In genomic region chr5:64762295-64762694, GRCm38 (mm10) we compare ENCODE assay signal across 16 mouse cellular contexts.
"Had no signal": no experiment of that assay in that cellular context is flagged by ENCODE, and none has a peak within 500 bp of the region (broad histone marks: within the 10 kb centered on the region; RNA-seq: fewer than 3 reads in every experiment).

No protein-coding gene starts in this region.

- H3K27me3 ChIP-seq: liver, embryonic 13.5 days; midbrain, embryonic 12.5 days; midbrain, embryonic 15.5 days; neural tube, embryonic 13.5 days had no signal

- H3K4me1 ChIP-seq: liver, embryonic 13.5 days; midbrain, embryonic 12.5 days; midbrain, embryonic 15.5 days; neural tube, embryonic 13.5 days had no signal

- DNase-seq: kidney, adult 2 months; kidney, postnatal 25 days; layer of hippocampus, adult 9-11 months; liver, embryonic 13.5 days; lung, adult 2 months; lung, postnatal 14 days; lung, postnatal 4 days; retina, postnatal 1 day; right cerebral cortex, postnatal 25 days; thymus, postnatal 36 days had no signal

- H3K4me3 ChIP-seq: layer of hippocampus, adult 2 months; liver, embryonic 13.5 days; midbrain, embryonic 12.5 days; midbrain, embryonic 15.5 days; neural tube, embryonic 13.5 days had no signal

- H3K36me3 ChIP-seq: liver, embryonic 13.5 days; midbrain, embryonic 12.5 days; midbrain, embryonic 15.5 days; neural tube, embryonic 13.5 days had no signal

- H3K27ac ChIP-seq: kidney, postnatal 0 days; layer of hippocampus, adult 2 months; liver, embryonic 13.5 days; midbrain, embryonic 12.5 days; midbrain, embryonic 15.5 days; neural tube, embryonic 13.5 days; stomach, postnatal 0 days had no signal
